Mouse (Mus musculus) heart, postnatal 10 days (tissue): ENCODE results near the gene Dydc1. TPM values are rescaled to one million over a fixed set of nuclear protein-coding genes. Genes with fewer than 3 reads are reported as not detected.
A peak's percentile ranks its signal among the peaks of the same experiment; 100 is the strongest.
"Not testable (repeated sequence)": the region's sequence is repeated elsewhere in the genome, so short reads cannot be mapped to it uniquely, and the experiment has no call there.

Source experiments
- DNase-seq, 2 experiments: peaks; one replicate each; pipeline ENCODE4 v3.0.0; 2021
- intact Hi-C: fragments of 180-260 bp; cut with DNase I; formaldehyde crosslinking; loops from one replicate; pipeline ENCODE4 v1.15.1; 2025
- total RNA-seq, 2 experiments: library from RNA; stranded (reverse); gene quantifications; 2 replicates each; pipeline ENCODE4 v1.2.3; 2021

Dydc1 gene
- not detected for total RNA-seq

DNA sequence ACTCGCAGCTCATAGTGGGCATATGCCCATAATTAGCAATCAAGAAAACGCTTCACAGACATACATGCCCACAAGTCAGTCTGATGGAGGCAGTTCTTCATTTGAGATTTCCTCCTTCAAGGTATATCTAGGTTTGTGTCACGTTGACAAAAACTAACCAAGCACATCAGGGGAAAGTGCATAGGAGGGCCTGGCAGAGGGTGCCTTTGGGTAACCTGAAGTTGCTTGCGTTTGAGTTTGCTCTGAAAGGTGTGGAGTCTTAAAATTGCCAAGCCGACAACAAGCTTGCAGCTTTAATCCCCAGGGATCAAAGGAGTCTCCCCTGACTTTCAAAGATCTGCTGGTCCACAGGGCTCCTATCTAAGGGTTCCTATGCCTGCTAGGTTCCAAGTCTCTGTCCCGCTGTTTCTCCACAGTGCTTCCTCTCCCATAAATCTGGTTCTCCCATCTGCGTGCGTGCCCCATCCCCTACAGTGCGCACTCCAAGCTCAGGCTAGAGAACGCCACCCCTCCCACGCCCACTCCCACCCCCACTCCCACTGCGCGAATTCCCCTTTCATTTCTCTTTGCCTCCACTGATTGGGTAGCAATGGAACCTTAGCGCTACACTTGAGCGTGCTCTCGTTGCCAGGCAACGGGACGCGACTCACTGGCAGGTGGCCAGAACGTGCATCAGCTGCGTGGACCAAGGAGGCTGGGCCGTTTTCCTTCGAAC lies at the start of gene Dydc1:
Dydc1 (plus strand) TSS at position 683 of the 715 bp plus-strand sequence.
- DNase-seq: peak; percentile 55 to 69
- intact Hi-C loops: no loop called here

DNA sequence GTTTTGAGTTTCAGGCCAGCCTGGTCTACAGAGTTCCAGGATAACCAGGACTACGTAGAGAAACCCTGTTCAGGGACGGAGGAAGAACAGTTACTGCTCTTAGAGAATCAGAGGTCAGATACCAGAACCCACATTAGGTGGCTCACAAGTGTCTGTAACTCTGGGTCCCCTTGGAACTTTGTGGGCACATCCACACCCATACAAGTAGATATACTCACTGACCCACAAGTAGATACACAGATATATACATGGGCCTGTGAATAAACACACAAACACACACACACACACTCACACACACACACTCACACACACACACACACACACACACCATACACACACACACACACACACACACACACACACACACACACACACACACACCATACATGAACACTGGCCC lies 47.6 kb upstream of the Dydc1 start:
- intact Hi-C loops: no loop called here

DNA sequence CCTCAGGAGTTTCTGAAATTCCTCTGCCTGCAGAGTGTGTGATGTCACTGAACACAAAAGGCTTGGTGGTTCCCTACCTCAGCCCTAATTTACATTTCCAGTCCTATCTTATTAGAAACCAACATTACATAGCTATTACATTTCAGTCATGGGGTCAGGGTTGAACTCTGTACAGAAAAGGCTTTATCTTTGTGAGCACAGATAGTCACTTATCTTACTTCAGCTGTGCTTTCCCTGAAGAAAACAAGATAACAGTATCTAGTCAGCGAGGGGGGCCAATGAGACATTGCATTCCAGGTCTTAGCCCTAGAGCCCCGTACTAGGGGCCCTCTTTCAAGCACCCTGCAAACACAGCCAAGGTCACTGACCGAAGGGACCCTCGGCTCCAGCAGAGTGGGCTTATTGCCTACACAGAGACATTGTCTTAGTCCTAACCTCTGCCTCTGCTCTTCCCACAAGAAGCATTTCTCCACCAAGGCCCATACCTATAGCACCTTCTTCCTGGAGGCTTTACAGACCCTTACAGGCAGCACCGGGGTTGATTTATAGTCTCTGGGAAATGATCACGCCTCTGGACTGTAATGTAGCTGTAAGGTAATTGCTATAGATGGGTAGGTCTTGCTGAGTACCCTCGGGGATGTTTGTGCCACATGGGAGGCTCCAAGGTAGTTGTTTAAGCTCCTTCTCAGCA lies 47.0 kb upstream of the Dydc1 start:
- no peak for DNase-seq
- intact Hi-C loops: no loop called here

More for the DNA sequence above, 47.6 kb upstream of the Dydc1 start:
- no peak for DNase-seq

DNA sequence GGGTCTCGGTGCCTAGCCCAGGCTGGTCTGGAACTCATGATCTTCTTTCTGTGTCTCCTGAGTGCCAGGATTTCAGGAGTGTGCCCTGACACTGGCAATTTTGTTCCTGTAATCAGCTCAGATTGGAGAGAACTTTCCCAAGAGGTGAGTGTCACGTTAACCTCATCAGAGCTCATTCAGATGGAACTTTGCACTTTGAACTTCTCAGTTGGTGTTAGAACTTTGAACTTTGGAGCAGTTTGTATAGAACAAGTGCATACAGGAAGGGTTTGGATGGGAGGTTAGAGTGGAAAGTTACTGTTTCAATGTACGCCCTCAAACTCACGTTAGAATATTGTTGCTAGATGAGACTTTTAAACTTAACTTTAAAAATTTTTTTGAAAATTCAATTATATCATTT lies 43.4 kb upstream of the Dydc1 start:
- intact Hi-C loops: no loop called here
- no peak for DNase-seq

DNA sequence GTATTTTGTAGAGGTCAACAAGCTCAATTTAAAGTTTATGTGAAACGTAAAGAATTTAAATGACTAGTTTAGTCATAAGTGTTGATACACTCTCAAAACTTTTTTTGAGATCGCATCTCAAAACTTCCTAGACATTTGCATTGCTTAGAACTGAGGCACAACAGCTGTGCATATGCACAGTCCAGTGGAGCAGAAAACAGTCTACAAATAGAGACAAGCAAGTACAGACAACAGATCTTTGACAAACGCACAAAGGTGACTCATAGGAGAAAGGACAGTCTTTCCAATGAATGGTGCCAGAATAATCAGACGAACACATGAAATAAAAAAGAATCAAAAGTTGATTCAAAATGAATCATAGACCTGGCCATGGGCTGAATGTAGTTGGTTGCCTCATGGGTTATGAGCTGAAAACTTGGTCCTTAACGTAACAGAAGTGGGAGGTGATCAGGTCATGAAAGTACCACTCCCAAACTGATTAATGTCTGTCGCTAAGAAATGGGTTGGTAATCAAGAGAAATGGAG lies 41.7 kb upstream of the Dydc1 start:
- intact Hi-C loops: loop anchor here (5.0 kb wide), 1 partner anchor 129 kb away; no protein-coding TSS in a partner anchor
- no peak for DNase-seq

DNA sequence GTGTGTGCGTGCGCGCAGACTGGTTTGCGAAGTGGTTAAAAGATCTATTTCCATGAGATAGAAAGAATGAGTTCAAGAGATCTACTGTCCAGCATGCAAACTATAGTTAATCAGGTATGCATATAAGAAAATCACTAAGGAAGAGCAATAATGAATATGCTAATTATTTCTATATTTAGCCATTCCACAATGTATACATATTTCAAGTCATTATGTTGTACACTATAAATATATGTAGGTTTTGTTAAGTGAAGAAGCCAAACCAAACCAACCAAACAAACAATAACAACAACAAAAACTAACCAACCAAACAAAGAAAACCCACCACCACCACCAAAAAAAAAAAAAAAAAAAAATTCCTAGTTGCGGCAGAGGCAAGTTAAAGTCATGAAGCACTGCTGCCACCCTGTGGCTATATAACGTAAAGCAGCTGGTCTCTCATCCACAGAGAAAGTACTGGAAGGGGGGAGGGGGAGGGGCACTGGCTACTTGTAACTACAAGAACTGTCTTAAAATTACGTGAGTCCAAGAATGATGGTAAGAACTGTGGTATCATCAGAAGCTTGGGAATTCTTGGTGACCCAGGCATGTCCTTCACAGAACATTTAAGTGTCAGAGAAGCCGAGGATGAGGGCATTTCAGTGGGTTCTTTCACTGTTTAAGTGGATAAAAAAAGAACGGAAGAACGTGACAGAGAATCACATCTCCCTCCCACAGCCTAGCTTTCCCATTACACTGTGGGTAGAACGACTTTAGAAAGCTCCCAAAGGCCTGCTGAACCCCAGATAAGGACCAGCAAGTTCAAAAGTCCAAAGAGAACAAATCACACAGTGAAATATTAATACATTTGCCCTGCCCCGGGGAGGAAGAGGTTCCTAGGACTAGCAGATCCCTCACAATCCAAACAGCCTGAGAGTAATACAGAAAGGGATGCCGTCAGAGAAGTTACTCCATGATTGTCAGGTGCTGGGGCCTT lies 39.3 kb upstream of the Dydc1 start:
- intact Hi-C loops: loop anchor here (1.0 to 5.0 kb wide), 4 partner anchors 54 to 1501 kb away; no protein-coding TSS in a partner anchor
- peak; percentile 80 to 88 for DNase-seq

DNA sequence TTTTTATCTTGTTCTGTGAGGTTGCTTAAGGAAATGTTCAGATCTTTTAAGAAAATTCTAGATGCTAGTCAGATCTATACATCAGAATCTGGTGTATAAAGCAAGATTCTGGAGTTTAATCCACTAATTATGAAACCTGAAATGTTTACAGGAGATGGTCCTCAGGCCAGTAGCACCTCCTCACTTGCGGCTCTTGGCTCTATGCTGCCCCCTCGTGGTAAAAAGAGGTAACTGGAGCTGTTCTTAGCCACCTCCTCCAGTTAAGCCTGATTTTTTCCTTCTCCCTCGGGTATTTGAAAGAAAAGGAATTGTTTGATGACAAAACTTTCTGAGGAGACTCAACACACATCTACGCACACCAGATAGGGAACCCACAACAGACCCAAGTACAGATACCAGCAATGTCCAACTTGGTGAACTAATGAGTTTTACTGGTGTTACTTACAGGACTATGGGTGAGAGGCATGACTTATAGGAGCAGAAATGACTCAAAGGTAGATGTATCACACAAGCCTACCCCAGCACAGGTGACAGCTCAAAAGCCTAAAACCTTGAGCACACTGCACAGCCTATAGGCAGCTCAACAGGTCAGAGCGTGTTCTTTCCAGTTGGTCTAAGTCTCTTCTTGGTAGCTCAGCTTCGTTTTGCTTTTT lies 37.4 kb upstream of the Dydc1 start:
- intact Hi-C loops: loop anchor here (2.0 kb wide), 1 partner anchor 1502 kb away; no protein-coding TSS in a partner anchor
- DNase-seq: peak; percentile 57 to 77

DNA sequence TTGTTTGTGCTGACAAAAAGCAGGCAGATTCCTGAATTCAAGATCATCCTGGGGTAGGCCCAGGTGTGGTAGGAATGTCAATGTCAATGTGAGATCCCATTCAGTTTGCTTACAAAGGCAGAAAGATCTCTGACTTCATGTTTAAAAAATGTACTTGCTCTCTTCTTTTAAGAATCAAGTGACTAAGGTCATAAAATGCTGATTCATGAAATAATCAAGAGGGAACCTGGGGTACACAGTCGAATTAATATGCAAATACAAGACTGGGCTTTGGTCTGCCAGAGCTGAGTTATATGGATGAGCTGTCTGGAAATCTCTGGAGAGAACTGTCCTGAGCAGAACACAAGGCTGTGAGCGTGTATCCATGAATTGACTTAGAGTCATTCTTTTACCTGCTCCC lies 25.3 kb upstream of the Dydc1 start:
- DNase-seq: no peak
- intact Hi-C loops: no loop called here

DNA sequence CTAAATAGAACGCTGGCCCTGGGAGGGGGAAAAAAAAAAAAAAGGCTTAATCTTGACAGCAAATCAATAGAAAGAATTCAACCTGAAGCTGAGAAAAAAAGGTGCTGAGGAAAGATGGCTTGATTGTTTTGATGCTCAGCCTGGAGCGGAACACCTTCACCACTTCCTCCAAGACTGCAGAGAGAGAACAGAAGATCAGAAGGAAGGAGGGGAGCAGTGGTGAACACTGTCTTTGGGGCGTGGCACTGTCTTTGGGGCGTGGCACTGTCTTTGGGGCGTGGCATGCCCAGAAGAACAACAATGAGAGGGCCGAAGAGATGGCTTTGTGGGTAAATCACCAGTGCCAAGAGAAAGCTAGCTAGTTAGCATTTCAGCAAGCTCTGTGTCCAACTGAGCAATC lies 22.2 kb upstream of the Dydc1 start:
- no peak for DNase-seq
- intact Hi-C loops: no loop called here

DNA sequence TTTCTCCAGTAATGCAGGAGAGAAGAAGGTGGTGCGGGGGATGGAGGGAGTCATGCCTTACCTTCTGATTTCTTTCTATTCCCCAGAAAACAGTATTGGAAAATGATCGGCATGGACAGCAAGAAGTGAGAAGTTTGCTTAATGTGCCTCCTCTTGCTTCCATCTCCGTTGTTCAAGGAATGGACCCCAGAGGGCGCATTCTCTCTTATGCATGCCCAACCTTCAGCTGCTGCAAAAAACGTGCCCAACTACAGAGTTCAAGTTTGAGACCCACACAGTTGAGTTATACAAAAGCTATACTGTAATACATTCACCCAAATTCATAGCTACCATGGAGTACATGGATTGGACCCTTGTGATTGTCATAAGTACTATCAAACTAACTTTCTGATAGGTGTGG lies 20.2 kb upstream of the Dydc1 start:
- intact Hi-C loops: no loop called here
- DNase-seq: no peak

DNA sequence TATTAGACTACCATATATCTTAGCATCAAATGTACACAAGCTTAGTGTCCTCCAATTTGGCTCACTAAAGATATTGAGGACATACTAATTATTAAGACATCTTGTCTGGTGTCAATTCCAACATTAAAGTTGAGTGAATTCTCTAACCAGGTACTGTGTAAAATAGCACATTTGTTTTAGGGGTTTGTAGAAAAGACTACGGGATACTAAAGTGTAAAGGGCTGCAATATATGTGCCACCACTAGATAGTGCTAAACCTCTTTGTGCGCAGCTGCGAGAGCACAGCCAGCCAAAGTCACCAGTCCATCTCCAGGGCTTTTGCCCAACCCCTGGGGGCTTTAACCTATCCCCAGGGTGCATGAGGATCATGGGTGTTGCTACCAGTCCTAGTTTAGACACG lies 19.5 kb upstream of the Dydc1 start:
- peak in 1 of 2 experiments; percentile 16 for DNase-seq
- intact Hi-C loops: not testable (repeated sequence)

DNA sequence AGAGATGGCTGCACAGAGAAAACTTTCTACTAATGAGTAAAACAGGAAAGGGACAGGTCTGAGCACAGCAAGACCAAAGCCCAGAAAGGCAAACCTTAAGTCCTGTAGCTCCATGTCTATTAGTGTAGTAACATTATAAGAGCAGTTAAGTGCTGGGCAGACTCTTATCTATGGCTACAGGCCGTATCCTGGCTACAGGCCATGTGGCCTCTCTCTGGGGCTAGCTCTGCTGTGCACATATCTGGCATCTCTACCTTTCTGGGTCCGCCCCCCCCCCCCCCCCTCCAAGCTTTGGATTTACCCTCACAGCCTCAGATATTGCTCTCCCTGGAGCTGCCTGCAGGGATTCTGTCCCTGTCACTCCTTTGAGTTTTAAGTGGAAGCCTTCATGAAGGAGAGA lies 7.5 kb upstream of the Dydc1 start:
- peak in 1 of 2 experiments; percentile 7 for DNase-seq
- intact Hi-C loops: no loop called here

DNA sequence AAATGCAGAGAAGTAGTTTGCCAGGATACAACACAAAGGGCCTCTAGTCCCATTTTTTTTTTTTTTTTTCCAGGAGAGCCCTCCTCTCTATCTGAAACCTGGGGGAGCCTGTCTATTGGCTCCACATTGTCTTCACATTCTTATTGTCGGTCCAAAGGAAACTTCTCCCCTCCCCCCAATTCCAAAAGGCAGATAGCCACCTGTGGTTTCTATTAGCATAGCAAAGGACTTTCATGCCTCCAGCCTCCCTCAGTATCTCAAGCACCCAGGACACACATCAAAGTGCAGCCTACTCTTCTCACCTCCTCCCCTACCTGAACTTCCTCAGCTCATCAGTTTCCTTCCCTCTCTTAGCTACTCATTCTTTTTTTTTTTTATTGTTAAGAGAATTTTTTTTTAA lies 6.3 kb upstream of the Dydc1 start:
- no peak for DNase-seq
- intact Hi-C loops: no loop called here

DNA sequence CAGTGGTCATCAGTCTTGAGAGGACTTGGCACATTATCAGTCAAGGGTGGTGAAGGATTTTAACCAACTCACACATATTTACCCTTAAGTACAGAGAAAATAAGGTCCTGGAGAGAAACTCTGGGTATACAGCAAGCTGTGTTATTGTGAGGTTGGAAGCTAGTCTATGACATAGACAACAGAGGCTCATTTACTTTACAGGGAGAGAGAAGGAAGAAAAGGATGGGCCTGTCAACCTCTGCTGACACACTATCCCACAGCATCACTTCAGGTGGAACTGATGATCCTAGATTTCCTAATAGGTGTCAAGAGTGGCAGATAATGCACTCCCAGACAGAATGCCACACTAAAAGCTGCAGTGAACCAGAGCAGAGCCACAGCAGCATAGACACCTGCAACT lies 3.6 kb upstream of the Dydc1 start, which contains the start of gene Dydc2:
Dydc2 (minus strand) TSS at position 101 of the 400 bp plus-strand sequence.
- intact Hi-C loops: no loop called here
- no peak for DNase-seq

DNA sequence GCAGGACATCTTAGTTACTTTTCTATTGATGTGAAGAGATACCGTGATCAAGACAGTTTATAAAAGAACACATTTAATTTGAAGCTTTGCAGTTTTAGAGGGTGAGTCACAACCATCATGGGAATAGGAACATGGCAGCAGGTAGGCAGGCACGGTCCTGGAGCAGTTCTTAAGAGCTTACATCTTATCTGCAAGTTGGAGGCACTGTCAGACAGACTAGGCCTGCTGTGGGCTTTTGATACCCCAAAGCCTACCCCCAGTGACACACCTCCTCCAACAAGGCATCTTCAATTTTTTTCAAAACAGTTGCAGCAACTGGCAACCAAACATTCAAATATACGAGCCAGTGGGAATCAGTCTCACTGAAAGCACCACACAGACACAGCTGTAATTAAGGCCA lies 2.4 kb upstream of the Dydc1 start:
- DNase-seq: no peak
- intact Hi-C loops: no loop called here

DNA sequence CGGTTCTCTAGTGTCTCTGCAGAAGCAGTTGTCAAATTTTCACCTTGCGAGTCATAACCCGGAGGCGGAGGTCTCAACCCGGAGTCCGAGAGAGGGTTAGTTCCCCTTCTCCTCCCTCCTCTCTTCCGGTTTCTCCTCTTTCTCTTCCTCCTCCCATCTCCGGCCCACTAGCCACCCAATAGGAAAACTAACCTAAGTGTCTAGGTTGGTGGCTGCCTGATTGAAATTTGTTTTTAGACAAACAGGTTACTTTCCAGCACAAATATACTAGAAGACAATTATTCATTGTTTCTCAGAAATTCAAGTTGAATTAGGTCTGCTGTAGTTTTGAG lies 199 bp downstream of the Dydc1 start:
- DNase-seq: no peak
- intact Hi-C loops: no loop called here

DNA sequence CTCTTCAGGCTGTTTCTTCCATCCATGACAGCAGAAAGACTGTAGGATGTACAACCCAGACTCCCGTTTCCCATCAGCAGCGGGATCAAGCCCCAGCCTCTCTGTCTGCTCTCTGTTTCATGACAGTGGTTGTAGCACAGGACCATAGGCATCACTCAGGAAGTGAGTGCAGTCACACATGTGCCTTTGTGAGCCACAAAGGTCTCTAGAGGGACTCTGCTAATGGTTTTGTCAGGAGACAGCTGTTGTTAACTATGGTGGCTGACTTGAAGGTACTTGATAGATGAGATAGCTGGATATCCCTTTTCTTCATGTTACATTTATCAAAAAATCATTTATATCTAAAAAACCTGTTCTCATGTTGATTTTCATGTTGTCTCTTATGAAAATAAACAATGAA lies 9.7 kb downstream of the Dydc1 start:
- no peak for DNase-seq
- intact Hi-C loops: no loop called here

DNA sequence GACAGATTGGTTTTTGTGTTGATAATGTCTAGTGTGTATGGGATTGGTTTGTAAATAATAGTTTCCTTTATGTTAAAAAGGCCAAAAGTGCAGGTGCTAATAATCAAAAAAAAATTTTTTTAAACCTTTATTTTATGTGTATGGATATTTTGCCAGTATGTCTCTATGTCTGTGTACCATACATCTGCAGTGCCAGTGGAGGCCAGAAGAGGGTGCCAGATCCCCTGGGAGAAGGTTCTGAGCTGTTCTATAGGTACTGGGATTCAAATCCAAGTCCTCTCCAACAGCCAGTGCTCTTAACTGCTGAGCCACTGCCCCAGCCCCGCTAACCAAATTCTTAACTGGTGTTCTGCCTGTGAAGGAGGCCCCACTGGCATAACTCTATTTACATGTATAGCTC lies 14.8 kb downstream of the Dydc1 start:
- intact Hi-C loops: no loop called here
- DNase-seq: no peak

DNA sequence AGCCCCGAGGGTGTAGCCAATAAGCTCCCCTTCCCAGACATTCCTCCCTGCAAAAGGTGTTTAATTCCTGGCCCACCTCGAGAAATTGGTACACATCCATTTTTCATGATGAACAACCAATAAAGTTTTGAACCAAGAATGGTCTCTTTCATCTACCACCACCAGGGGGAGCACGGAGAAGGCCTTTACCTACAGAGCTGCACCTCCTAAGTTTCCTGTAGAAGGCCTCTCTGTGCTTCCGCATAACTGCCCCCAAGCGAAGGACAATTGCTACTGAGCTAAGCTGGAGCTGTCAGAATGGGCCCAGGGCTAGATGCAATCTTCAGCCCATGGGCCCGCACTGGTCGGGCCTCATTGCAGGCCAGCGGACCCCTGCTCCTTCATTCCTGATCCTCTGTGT lies 18.1 kb downstream of the Dydc1 start:
- peak; percentile 12 to 27 for DNase-seq
- intact Hi-C loops: loop anchor here (1.0 kb wide), 1 partner anchor 73 kb away; no protein-coding TSS in a partner anchor

DNA sequence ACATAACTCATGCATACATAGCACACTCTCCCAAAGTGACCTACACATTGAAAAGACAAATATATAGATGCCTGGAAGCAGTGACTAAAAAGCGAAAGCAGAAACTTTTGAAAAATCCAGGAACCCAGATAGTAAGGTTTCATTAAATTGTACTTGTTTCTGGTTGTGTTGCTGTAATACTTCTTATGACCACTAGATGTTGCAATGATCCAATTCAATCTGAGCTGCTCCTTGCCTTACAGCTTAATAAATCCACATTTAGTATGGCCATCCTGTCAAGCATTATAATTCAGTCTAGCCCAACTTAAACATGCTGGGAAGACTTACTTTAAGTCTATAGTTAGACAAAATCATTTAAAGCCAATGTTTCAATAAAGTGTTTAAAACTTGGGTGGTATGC lies 21.4 kb downstream of the Dydc1 start:
- intact Hi-C loops: no loop called here
- peak in 1 of 2 experiments; percentile 3 for DNase-seq
